Comparison of ENCODE assay signal across 8 mouse cellular contexts in the genomic region with DNA sequence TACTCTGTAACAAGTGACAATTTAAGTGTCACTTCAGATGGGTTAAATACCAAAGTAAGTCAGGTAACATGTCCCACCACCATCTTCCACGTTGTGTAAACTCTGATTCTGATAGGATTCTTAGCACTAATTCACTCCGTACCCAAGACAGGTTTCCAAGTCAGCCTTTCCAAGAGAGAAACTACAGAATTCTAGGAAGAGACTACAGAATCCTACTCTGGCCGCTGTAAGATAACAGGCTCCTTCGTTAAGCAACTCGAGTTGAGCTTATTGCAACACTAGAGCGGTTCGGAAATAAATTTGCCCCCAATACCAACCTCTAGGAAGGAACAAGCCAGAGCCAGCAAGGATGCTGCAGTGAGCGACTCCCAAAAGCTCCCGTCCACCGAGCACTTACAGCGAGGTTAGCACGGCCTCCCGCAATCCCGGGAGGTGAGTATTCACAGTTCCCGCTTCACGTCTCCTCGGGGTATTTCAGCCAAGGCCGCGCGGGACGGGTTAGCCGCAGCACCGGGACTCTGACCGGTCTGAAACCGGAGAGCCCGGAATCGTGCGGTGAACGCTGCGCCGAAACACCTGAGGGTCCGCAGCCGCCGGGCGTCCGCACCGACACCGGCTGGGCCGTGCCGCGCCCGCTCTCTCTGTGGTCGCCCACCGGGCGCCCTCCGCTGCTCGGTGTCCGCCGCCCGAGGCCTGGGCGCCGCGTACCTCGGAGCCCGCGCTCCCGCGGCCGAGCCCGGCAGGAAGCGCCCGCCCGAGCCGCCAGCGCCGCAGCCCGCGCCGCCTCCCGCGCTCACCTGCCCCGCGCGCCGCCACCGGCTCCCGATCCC. TPM values are rescaled to one million over a fixed set of nuclear protein-coding genes. Genes with fewer than 3 reads are reported as not detected.
A peak's percentile ranks its signal among the peaks of the same experiment; 100 is the strongest.
DNase-seq lines count a peak whose midpoint lies in the region; ATAC-seq and TF ChIP-seq lines count a peak whose summit lies in the region.

No protein-coding gene starts in this region.

- under 1% methylated on average over 49 of the region's 77 CpGs for WGBS in heart, embryonic 13.5 days
- under 1% methylated on average over 70 of the region's 77 CpGs for WGBS in midbrain, embryonic 11.5 days
- WGBS in stomach, embryonic 16.5 days: under 1% methylated on average over 57 of the region's 77 CpGs

- H3K27me3 ChIP-seq in heart, embryonic 13.5 days (replicated peaks): 0 out of 2 replicates have a peak, but pooled peaks cover 12% of the 10 kb centered on the region
- H3K27me3 ChIP-seq in midbrain, embryonic 11.5 days (ENCODE audit: control insufficient read depth, insufficient read depth, low read length): peaks cover 2% of the 10 kb centered on the region; the same call in 1 of the 2 replicates
- H3K27me3 ChIP-seq in stomach, embryonic 16.5 days (ENCODE audit: control insufficient read depth, insufficient read depth, low read length): 0 out of 2 replicates have a peak, but pooled peaks cover 5% of the 10 kb centered on the region

- no peaks in the 10 kb centered on the region for H3K9me3 ChIP-seq in ES-E14 (ENCODE audit: control insufficient read depth, insufficient read depth, low read depth, low read length)
- no peaks in the 10 kb centered on the region for H3K9me3 ChIP-seq in heart, embryonic 13.5 days
- H3K9me3 ChIP-seq in midbrain, embryonic 11.5 days (ENCODE audit: control insufficient read depth, low read length): no peaks in the 10 kb centered on the region
- H3K9me3 ChIP-seq in stomach, embryonic 16.5 days (replicated peaks; ENCODE audit: control insufficient read depth, low read length): no peaks in the 10 kb centered on the region

- in situ Hi-C loops in ES-E14 (cut with MboI; ENCODE audit: low sequenced_read_pairs in 2 of 2, unreplicated experiment in 2 of 2): no loop called here

- peak overlapping the region; percentile 96 for H3K9ac ChIP-seq in ES-E14 (ENCODE audit: insufficient read depth, low read depth, low read length, poor library complexity, severe bottlenecking)
- peak overlapping the region; percentile 93 for H3K9ac ChIP-seq in heart, embryonic 13.5 days
- peak overlapping the region; percentile 83 for H3K9ac ChIP-seq in midbrain, embryonic 11.5 days (ENCODE audit: low read length)
- peak overlapping the region; percentile 84 for H3K9ac ChIP-seq in stomach, embryonic 16.5 days (ENCODE audit: low read length)

- DNase-seq in kidney, adult 11 months: peak; percentile 37
- no peak for DNase-seq in kidney, postnatal 10 days
- no peak for DNase-seq in ES-E14 (ENCODE audit: low read depth, low spot score)
- peak; percentile 57 for DNase-seq in embryo, embryonic 9.5 days (ENCODE audit: extremely low spot score)
- peak; percentile 24 for DNase-seq in left cerebral cortex, postnatal 4 days
- peak; percentile 96 for DNase-seq in midbrain, embryonic 11.5 days (ENCODE audit: low spot score, missing footprints)

- H3K4me2 ChIP-seq in heart, embryonic 13.5 days: peak overlapping the region; percentile 86
- H3K4me2 ChIP-seq in midbrain, embryonic 11.5 days: peak overlapping the region; percentile 72
- peak overlapping the region; percentile 86 for H3K4me2 ChIP-seq in stomach, embryonic 16.5 days (ENCODE audit: low read depth, low read length)

- peak; percentile 79 for ATAC-seq in heart, embryonic 13.5 days (ENCODE audit: extremely low read depth, insufficient number of reproducible peaks, low FRiP score, low TSS enrichment)
- peak; percentile 85; the same call in 1 of the 2 replicates for ATAC-seq in midbrain, embryonic 11.5 days (ENCODE audit: low FRiP score)
- ATAC-seq in stomach, embryonic 16.5 days (ENCODE audit: insufficient read depth, low FRiP score): peak; percentile 80

- intact Hi-C loops in left cerebral cortex, postnatal 4 days (cut with DNase I): loop anchor here (5.0 kb wide), 1 partner anchor 103 kb away; a partner anchor contains a TSS

- H3K4me3 ChIP-seq in ES-E14 (ENCODE audit: insufficient read depth in 1 of 2, low read depth in 1 of 2, low read length in 2 of 2, poor library complexity in 1 of 2, severe bottlenecking in 1 of 2): peak overlapping the region; percentile 80 to 95
- H3K4me3 ChIP-seq in heart, embryonic 13.5 days: peak overlapping the region; percentile 89
- H3K4me3 ChIP-seq in midbrain, embryonic 11.5 days (ENCODE audit: low read depth, low read length): peak overlapping the region; percentile 89
- H3K4me3 ChIP-seq in stomach, embryonic 16.5 days (replicated peaks; ENCODE audit: low read length): peak overlapping the region; percentile 79

- H3K4me1 ChIP-seq in ES-E14 (ENCODE audit: control insufficient read depth in 2 of 2, insufficient read depth in 2 of 2, low read length in 2 of 2, poor library complexity in 1 of 2): peaks cover 0 to 4% of the 10 kb centered on the region in 2 experiments; a peak in 2 of 4 replicates
- peaks cover 34% of the 10 kb centered on the region for H3K4me1 ChIP-seq in heart, embryonic 13.5 days
- peaks cover 6% of the 10 kb centered on the region; the same call in 1 of the 2 replicates for H3K4me1 ChIP-seq in midbrain, embryonic 11.5 days (ENCODE audit: control insufficient read depth, insufficient read depth, low read length)
- no peaks in the 10 kb centered on the region for H3K4me1 ChIP-seq in stomach, embryonic 16.5 days (ENCODE audit: control insufficient read depth, insufficient read depth, low read length)

- no peaks in the 10 kb centered on the region for H3K36me3 ChIP-seq in ES-E14 (ENCODE audit: control insufficient read depth, insufficient read depth, low read length, poor library complexity, severe bottlenecking)
- H3K36me3 ChIP-seq in heart, embryonic 13.5 days: no peaks in the 10 kb centered on the region
- no peaks in the 10 kb centered on the region for H3K36me3 ChIP-seq in midbrain, embryonic 11.5 days (ENCODE audit: control insufficient read depth, insufficient read depth, low read length)
- H3K36me3 ChIP-seq in stomach, embryonic 16.5 days (ENCODE audit: control insufficient read depth, insufficient read depth, low read length): no peaks in the 10 kb centered on the region

- peak overlapping the region; percentile 54; the same call in 1 of the 2 replicates for H3K27ac ChIP-seq in ES-E14 (ENCODE audit: insufficient read depth, low read depth, low read length, poor library complexity, severe bottlenecking)
- H3K27ac ChIP-seq in heart, embryonic 13.5 days (replicated peaks): peak overlapping the region; percentile 78
- H3K27ac ChIP-seq in midbrain, embryonic 11.5 days (ENCODE audit: low read depth, low read length): peak overlapping the region; percentile 50; the same call in 1 of the 2 replicates
- no peak overlapping the region; the same call in 1 of the 2 replicates for H3K27ac ChIP-seq in stomach, embryonic 16.5 days (ENCODE audit: low read length)

TF ChIP-seq in ES-E14, 5 proteins besides CTCF, POLR2A, EP300 and RAD21:
- TF ChIP-seq HCFC1 (IDR thresholded peaks at IDR 0.05; ENCODE audit: borderline replicate concordance, insufficient read depth, low read length): peak; percentile 50; the same call in 1 of the 2 replicates
- TF ChIP-seq CHD2 (IDR thresholded peaks at IDR 0.05; ENCODE audit: low read depth, low read length): no peak

RNA-seq across cellular contexts. Expression of a gene that starts 1.0 kb away (rescaled TPM):
- total RNA-seq in ES-E14 (2012; rRNA removed): 7.6 and 10.2 TPM in 2 replicates
- 1.3 and 1.8 TPM in 2 replicates for polyA plus RNA-seq in heart, embryonic 13.5 days (2015; fragmentation: Nextera tagmentation; extraction: Ambion mirVana)
- total RNA-seq in left cerebral cortex, postnatal 4 days (2021): 10 to 100 TPM; 16.8 to 18.5 TPM
- polyA plus RNA-seq in midbrain, embryonic 11.5 days (2014; fragmentation: Nextera tagmentation; extraction: Ambion mirVana): 1.1 and 1.4 TPM in 2 replicates
- polyA plus RNA-seq in stomach, embryonic 16.5 days (2015; fragmentation: Nextera tagmentation; extraction: Ambion mirVana): 1.4 TPM in 2 replicates

Comparison
In these comparisons a context has a peak if more than half of its experiments do, and no peak if none do; other contexts are left out.
1. DNase-seq: peak in kidney, adult 11 months (single experiment), embryo, embryonic 9.5 days (single experiment), left cerebral cortex, postnatal 4 days (single experiment) and midbrain, embryonic 11.5 days (single experiment); none in kidney, postnatal 10 days (single experiment) and ES-E14 (single experiment).
2. Peak in every context shown above with its lines, with median percentiles within 50 percentile points of each other: H3K4me3 ChIP-seq, H3K9ac ChIP-seq, ATAC-seq and H3K4me2 ChIP-seq.